Mouse (Mus musculus): ENCODE data around the gene Gm21996. TPM values are rescaled to one million over a fixed set of nuclear protein-coding genes. Genes with fewer than 3 reads are reported as not detected.
"Not testable (repeated sequence)": the region's sequence is repeated elsewhere in the genome, so short reads cannot be mapped to it uniquely, and the experiment has no call there.

Gene Gm21996
- not detected for total RNA-seq (2021)
- long read RNA-seq, experiment 1 = 0 reads
- long read RNA-seq, experiment 2 = 0 reads

DNA sequence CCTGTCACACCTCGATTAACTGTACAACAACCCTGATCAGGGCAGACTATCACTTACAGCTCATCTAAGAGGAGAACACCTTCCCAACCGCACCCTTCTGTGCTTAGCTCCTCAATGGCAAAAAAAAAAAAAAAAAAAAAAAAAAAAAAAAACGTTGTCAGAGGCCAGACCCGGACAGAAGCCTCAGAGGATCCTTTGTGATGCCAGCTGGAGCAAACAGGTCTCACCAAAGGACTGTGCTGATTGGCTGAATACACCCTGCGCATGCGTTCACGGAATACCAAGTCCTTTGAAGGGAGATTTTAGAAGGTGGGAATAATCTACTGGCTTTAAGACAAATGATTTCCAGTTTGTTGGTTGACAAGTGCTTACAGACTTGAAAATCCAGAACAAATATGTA lies at the start of gene Gm21996:
Gm21996 (minus strand) TSS at position 101 of the 400 bp plus-strand sequence.
- H3K27ac ChIP-seq; intact Hi-C loops (cut with DNase I); DNase-seq; H3K4me3 ChIP-seq: not testable (repeated sequence)

All from gastrocnemius, adult 2 months (tissue).